Mouse (Mus musculus) E14TG2a.4 (cell line): ENCODE results near the gene Ing1.

ENCODE experiments used
- CTCF ChIP-seq: conservative IDR thresholded peaks from 2 replicates; pipeline ENCODE4 v1.5.1; 2014; ENCODE audit warnings: low read length
- NANOG ChIP-seq: IDR thresholded peaks from 2 replicates; pipeline ENCODE4 v1.6.1; 2014; ENCODE audit warnings: borderline replicate concordance, low read length, mixed read lengths
- POU5F1 ChIP-seq: IDR thresholded peaks from 2 replicates; pipeline ENCODE4 v1.6.1; 2014; ENCODE audit warnings: low read length, borderline replicate concordance

GRCm38 (mm10) chr8:11575604-11576384, 20.4 kb downstream of the Ing1 start:
- no peak for TF ChIP-seq CTCF
- no peak for TF ChIP-seq NANOG
- TF ChIP-seq POU5F1, result no peak
